Mouse (Mus musculus): Measurements from ENCODE around the gene Nfkbiz. TPM values are rescaled to one million over a fixed set of nuclear protein-coding genes. Genes with fewer than 3 reads are reported as not detected.

The Nfkbiz gene
- polyA plus RNA-seq, 1 experiment = 4.7 TPM

DNA sequence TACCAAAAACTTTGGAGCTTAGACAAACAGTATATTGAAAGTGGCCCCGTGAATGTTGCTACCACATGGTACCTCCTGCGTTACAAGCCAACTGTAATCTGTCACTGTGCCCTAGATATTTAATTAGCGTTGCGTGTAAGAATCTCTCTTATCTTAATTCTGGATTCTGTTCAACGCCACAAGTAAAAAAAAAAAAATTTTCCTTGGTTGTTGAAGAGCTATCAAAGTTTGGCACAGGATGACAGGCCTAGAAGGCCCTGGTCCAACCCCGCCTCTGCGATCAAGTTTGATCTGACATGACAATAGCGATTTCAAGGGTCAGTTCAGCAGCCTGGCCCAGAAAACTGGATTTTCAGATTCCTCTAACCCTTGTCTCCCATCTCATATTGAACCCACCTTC is 6.1 kb downstream of the Nfkbiz start:
- Histone ChIP-seq H3K27ac (ENCODE audit: insufficient read depth, low read depth, low read length) (no peak overlapping the region), H3K4me3 (ENCODE audit: insufficient read depth, low read depth, low read length) (no peak overlapping the region), H3K4me1 (ENCODE audit: control insufficient read depth, insufficient read depth, low read length) (peaks cover 7% of the 10 kb centered on the region; the same call in 1 of the 2 replicates), H3K27me3 (replicated peaks; ENCODE audit: control insufficient read depth, insufficient read depth, low read length) (no peaks in the 10 kb centered on the region), H3K36me3 (ENCODE audit: control insufficient read depth, insufficient read depth, low read length) (no peaks in the 10 kb centered on the region)
- no peak for DNase-seq
- TF ChIP-seq CTCF (conservative IDR thresholded peaks at IDR 0.05; ENCODE audit: insufficient read depth, insufficient read length, low read depth, low read length) (no peak), POLR2A (IDR thresholded peaks at IDR 0.05; ENCODE audit: low read depth, low read length) (no peak)
- WGBS = 91% methylated on average over 8 of the region's 8 CpGs

DNA sequence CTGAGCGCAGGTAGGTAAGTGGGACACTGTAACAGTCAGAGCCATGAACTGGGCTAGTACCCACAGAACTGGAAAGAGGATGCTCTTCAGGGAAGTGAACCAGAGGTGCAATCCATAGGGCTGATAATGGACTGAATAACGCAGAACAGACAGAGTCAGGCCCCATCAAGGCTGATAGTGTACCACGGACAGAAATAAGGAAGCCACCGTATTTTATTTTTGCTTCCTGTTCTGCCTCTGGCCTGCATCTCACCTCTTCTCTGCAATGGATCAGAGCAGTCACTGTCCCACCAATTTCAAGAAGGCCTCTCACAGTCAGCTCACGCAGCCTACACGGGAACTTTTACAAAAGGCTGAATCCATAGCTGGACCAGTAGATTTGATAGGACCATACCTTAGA is 6.7 kb downstream of the Nfkbiz start:
- DNase-seq = no peak
- TF ChIP-seq POLR2A (IDR thresholded peaks at IDR 0.05; ENCODE audit: low read depth, low read length) (no peak), CTCF (conservative IDR thresholded peaks at IDR 0.05; ENCODE audit: insufficient read depth, insufficient read length, low read depth, low read length) (no peak)
- 96% methylated on average over 6 of the region's 6 CpGs for WGBS

DNA sequence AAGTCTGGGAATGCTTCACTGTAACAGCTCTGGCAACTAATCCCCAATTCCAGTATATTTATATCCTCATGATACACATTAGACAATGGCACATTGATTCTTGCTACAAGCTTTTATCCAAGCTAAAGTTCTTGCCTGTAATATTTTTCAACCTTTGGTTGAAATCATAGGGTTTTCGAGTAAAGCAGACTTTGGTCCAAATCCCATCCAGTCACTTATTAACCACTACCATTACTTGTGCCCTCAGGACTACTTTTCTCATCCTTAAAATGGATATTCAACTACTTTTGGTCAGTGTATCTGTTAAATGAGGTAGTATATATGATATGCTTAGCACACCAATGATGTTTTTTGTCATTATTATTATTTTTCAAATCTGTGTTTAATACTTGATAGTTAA is 7.2 kb downstream of the Nfkbiz start:
- Histone ChIP-seq H3K4me3 (ENCODE audit: insufficient read depth, low read depth, low read length) (no peak overlapping the region), H3K36me3 (ENCODE audit: control insufficient read depth, insufficient read depth, low read length) (no peaks in the 10 kb centered on the region), H3K27ac (ENCODE audit: insufficient read depth, low read depth, low read length) (no peak overlapping the region), H3K27me3 (replicated peaks; ENCODE audit: control insufficient read depth, insufficient read depth, low read length) (no peaks in the 10 kb centered on the region), H3K4me1 (ENCODE audit: control insufficient read depth, insufficient read depth, low read length) (peaks cover 7% of the 10 kb centered on the region; the same call in 1 of the 2 replicates)
- TF ChIP-seq CTCF (conservative IDR thresholded peaks at IDR 0.05; ENCODE audit: insufficient read depth, insufficient read length, low read depth, low read length) (no peak), POLR2A (IDR thresholded peaks at IDR 0.05; ENCODE audit: low read depth, low read length) (no peak)
- no peak for DNase-seq
- 51% methylated on average over 1 of the region's 1 CpGs for WGBS

More for the DNA sequence above, 6.7 kb downstream of the Nfkbiz start:
- Histone ChIP-seq H3K27ac (ENCODE audit: insufficient read depth, low read depth, low read length) (no peak overlapping the region), H3K36me3 (ENCODE audit: control insufficient read depth, insufficient read depth, low read length) (no peaks in the 10 kb centered on the region), H3K4me3 (ENCODE audit: insufficient read depth, low read depth, low read length) (no peak overlapping the region), H3K27me3 (replicated peaks; ENCODE audit: control insufficient read depth, insufficient read depth, low read length) (no peaks in the 10 kb centered on the region), H3K4me1 (ENCODE audit: control insufficient read depth, insufficient read depth, low read length) (peaks cover 7% of the 10 kb centered on the region; the same call in 1 of the 2 replicates)

DNA sequence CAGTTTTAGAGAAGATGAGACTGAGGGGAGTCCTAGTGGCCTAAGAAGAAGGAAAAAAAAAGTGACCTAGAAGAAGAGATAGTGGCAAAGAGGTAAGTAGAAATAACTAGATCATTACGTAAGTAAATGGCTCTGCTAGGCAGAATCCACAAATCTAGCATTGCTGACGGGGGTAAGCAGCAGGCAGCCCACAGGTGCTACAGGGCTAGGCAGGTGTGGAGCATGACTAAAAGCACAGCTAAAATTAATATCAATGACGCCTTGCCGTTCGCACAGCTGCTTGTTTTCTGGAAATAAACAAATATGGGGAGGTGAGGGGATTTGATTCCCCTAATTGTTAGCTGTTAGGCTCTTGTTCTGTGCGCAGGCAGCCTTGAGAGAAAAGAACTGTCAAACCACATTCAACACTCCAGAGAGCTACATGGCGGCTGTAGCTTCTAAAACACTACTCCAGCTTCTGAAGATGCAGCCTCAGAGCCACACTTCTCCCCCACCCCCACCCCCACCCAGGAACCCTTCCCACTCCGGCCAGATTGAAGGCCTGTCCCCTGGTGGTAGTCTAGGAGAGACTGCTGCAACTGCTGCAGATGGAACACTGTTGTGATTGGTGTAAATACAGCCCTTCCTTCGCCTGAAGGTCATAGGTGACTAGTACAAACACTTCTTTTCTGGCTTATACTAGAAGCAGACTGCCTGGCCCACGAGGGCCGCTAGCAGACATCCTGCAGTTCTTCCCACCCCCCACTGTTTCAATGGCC is 15.1 kb downstream of the Nfkbiz start:
- Histone ChIP-seq H3K4me1 (ENCODE audit: control insufficient read depth, insufficient read depth, low read length) (peaks cover 18% of the 10 kb centered on the region; the same call in 1 of the 2 replicates), H3K27ac (ENCODE audit: insufficient read depth, low read depth, low read length) (no peak overlapping the region), H3K36me3 (ENCODE audit: control insufficient read depth, insufficient read depth, low read length) (no peaks in the 10 kb centered on the region), H3K4me3 (ENCODE audit: insufficient read depth, low read depth, low read length) (no peak overlapping the region), H3K27me3 (replicated peaks; ENCODE audit: control insufficient read depth, insufficient read depth, low read length) (no peaks in the 10 kb centered on the region)
- peak; percentile 22; the same call in 1 of the 2 replicates for TF ChIP-seq CTCF (conservative IDR thresholded peaks at IDR 0.05; ENCODE audit: insufficient read depth, insufficient read length, low read depth, low read length)
- TF ChIP-seq POLR2A (IDR thresholded peaks at IDR 0.05; ENCODE audit: low read depth, low read length) = no peak
- DNase-seq = no peak
- 59% methylated on average over 11 of the region's 11 CpGs for WGBS

DNA sequence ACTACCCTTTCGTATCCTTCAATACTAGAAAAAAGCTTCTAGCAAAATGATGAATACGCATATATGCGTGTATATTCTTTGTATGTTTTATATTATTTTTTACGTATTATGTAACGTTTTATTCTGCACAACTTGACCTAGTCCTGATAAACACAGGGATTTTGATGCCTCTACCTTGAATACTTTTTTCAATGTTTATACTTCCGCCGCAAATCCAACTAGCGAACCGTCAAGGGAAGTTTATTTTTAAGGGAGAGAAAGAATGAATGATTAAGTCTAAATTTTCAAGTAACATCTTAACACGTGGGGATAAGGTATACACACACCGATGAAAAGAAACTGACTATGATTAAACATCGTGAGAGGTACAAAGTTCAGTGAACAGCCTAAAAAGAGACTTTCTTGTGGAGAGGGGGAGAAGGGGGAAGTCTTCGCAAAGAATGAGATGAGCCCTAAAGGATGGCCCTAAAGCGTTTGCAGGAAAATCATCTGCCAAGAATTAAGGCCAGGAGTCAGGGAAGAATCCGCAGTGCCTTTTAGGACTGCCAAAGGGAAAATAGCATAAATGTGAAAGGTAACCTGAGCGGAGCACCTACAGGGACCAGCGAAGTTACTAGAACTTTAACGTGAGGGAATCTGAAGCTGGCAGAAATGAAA is 15.8 kb downstream of the Nfkbiz start:
- TF ChIP-seq CTCF (conservative IDR thresholded peaks at IDR 0.05; ENCODE audit: insufficient read depth, insufficient read length, low read depth, low read length) (no peak), POLR2A (IDR thresholded peaks at IDR 0.05; ENCODE audit: low read depth, low read length) (no peak)
- H3K4me3 ChIP-seq (ENCODE audit: insufficient read depth, low read depth, low read length) = no peak overlapping the region
- 47% methylated on average over 18 of the region's 18 CpGs for WGBS
- no peaks in the 10 kb centered on the region for H3K27me3 ChIP-seq (replicated peaks; ENCODE audit: control insufficient read depth, insufficient read depth, low read length)
- H3K27ac ChIP-seq (ENCODE audit: insufficient read depth, low read depth, low read length) = peak overlapping the region; percentile 54; the same call in 1 of the 2 replicates
- peaks cover 18% of the 10 kb centered on the region; the same call in 1 of the 2 replicates for H3K4me1 ChIP-seq (ENCODE audit: control insufficient read depth, insufficient read depth, low read length)
- no peak for DNase-seq
- peaks cover under 1% of the 10 kb centered on the region; the same call in 1 of the 2 replicates for H3K36me3 ChIP-seq (ENCODE audit: control insufficient read depth, insufficient read depth, low read length)

DNA sequence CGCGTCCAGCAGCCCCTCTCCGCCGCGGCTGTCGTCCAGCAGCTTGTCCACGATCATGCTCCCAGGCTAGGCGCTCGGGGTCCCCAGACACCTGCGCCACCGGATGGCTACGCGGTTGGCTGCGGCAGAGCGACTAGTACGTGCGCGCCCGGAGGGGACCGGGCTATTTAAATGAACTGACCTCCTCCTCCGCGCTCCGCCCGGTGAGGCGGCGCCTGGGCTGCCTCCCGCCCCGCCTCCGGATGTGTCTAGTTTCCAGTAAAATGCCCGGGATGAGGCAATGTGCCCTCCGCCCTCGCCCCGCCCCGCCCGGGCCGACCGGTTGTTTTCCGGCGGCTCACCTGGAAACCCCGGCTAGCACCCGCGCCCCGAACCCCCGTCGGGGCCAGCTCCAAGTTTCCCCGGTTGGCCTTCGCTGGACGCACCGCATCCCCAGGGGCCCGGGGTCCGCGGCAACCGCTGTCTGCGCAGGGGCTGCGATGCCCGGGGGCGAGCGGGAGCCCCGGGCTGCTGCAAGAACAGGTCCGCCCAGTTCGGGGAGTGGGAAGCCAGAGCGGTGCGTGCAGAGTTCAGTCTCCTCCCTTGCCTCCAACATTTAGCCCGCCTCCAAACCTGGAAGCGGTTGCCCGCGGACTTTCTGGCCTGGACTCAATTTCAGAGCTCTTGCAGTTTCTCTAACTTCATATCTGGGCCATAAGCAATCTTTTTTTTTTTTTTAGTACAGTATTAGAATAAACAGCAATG is 16.5 kb downstream of the Nfkbiz start:
- Histone ChIP-seq H3K4me1 (ENCODE audit: control insufficient read depth, insufficient read depth, low read length) (peaks cover 21% of the 10 kb centered on the region; the same call in 1 of the 2 replicates), H3K27me3 (replicated peaks; ENCODE audit: control insufficient read depth, insufficient read depth, low read length) (no peaks in the 10 kb centered on the region), H3K4me3 (ENCODE audit: insufficient read depth, low read depth, low read length) (peak overlapping the region; percentile 92), H3K36me3 (ENCODE audit: control insufficient read depth, insufficient read depth, low read length) (peaks cover 4% of the 10 kb centered on the region; the same call in 1 of the 2 replicates), H3K27ac (ENCODE audit: insufficient read depth, low read depth, low read length) (peak overlapping the region; percentile 96)
- under 1% methylated on average over 67 of the region's 67 CpGs for WGBS
- TF ChIP-seq POLR2A (IDR thresholded peaks at IDR 0.05; ENCODE audit: low read depth, low read length) (peak; percentile 98), CTCF (conservative IDR thresholded peaks at IDR 0.05; ENCODE audit: insufficient read depth, insufficient read length, low read depth, low read length) (no peak)
- peak; percentile 98 for DNase-seq

Measured in kidney, adult 2 months (tissue).